13 mouse cellular contexts compared by ENCODE assay signal in genomic region chr4:105996893-105997630, GRCm38 (mm10).
DNase-seq lines count a peak whose midpoint lies in the region; ATAC-seq and TF ChIP-seq lines count a peak whose summit lies in the region.
"Had no signal": no experiment of that assay in that cellular context is flagged by ENCODE, and none has a peak within 500 bp of the region (broad histone marks: within the 10 kb centered on the region; RNA-seq: fewer than 3 reads in every experiment).

No protein-coding gene starts in this region.

- no peaks in the 10 kb centered on the region for H3K27me3 ChIP-seq in hindbrain, embryonic 14.5 days (ENCODE audit: control insufficient read depth, insufficient read depth, low read length)
- H3K27me3 ChIP-seq: limb, embryonic 13.5 days; megakaryocyte, embryonic 14.5 days had no signal

- H3K36me3 ChIP-seq in hindbrain, embryonic 14.5 days (replicated peaks; ENCODE audit: control insufficient read depth, insufficient read depth), result no peaks in the 10 kb centered on the region
- H3K36me3 ChIP-seq: limb, embryonic 13.5 days had no signal

- no peak overlapping the region for H3K9ac ChIP-seq in hindbrain, embryonic 14.5 days
- H3K9ac ChIP-seq: limb, embryonic 13.5 days had no signal

- TF ChIP-seq POLR2A in lung, adult 2 months (IDR thresholded peaks at IDR 0.05; ENCODE audit: borderline replicate concordance, extremely low read depth, low read depth, low read length), result no peak

- no peak overlapping the region for H3K4me2 ChIP-seq in hindbrain, embryonic 14.5 days (replicated peaks)
- H3K4me2 ChIP-seq: limb, embryonic 13.5 days had no signal

- 65% methylated on average over 3 of the region's 3 CpGs for WGBS in lung, adult 2 months
- 62% methylated on average over 3 of the region's 3 CpGs for WGBS in hindbrain, embryonic 14.5 days

- no peaks in the 10 kb centered on the region; the same call in 1 of the 2 replicates for H3K4me1 ChIP-seq in lung, adult 2 months (ENCODE audit: control insufficient read depth, insufficient read depth, low read length)
- H3K4me1 ChIP-seq in hindbrain, embryonic 14.5 days (replicated peaks; ENCODE audit: control insufficient read depth, insufficient read depth, low read length), result no peaks in the 10 kb centered on the region
- H3K4me1 ChIP-seq: megakaryocyte, embryonic 14.5 days had no signal

- no peaks in the 10 kb centered on the region for H3K9me3 ChIP-seq in hindbrain, embryonic 14.5 days (ENCODE audit: control insufficient read depth, low read length)
- H3K9me3 ChIP-seq: limb, embryonic 13.5 days; megakaryocyte, embryonic 14.5 days had no signal

- DNase-seq in heart, adult 9 months (ENCODE audit: low spot score in 2 of 2), result peak; percentile 14 to 30
- no peak for DNase-seq in heart, postnatal 4 days
- peak; percentile 22 for DNase-seq in 3T3-L1 (ENCODE audit: low read depth, low spot score)
- peak; percentile 31 for DNase-seq in NIH3T3 (ENCODE audit: low read depth)
- DNase-seq in lung, adult 2 months, result peak; percentile 11
- no peak for DNase-seq in hindbrain, embryonic 14.5 days (ENCODE audit: low spot score)
- no peak for DNase-seq in yolk sac, embryonic 10.5 days (ENCODE audit: low spot score)
- no peak for DNase-seq in cerebellum, adult 9-10 months
- DNase-seq: cerebellum, postnatal 25 days; kidney, postnatal 36 days had no signal

- no peak overlapping the region for H3K27ac ChIP-seq in hindbrain, embryonic 14.5 days
- H3K27ac ChIP-seq: hindbrain, postnatal 0 days; limb, embryonic 13.5 days had no signal

- ATAC-seq in hindbrain, embryonic 14.5 days (ENCODE audit: low FRiP score), result no peak
- ATAC-seq: hindbrain, postnatal 0 days had no signal

- no peak overlapping the region for H3K4me3 ChIP-seq in lung, adult 2 months (replicated peaks; ENCODE audit: extremely low read depth, low read depth, low read length)
- no peak overlapping the region for H3K4me3 ChIP-seq in hindbrain, embryonic 14.5 days (replicated peaks; ENCODE audit: low read length)
- H3K4me3 ChIP-seq: limb, embryonic 13.5 days; megakaryocyte, embryonic 14.5 days had no signal

- no peak for TF ChIP-seq CTCF in lung, adult 2 months (IDR thresholded peaks at IDR 0.05; ENCODE audit: insufficient read depth, low read length)

Comparison
In these comparisons a context has a peak if more than half of its experiments do, and no peak if none do; other contexts are left out.
1. DNase-seq: peak in heart, adult 9 months (2 of 2), 3T3-L1 (single experiment), NIH3T3 (single experiment) and lung, adult 2 months (single experiment); none in heart, postnatal 4 days (single experiment), hindbrain, embryonic 14.5 days (single experiment), yolk sac, embryonic 10.5 days (single experiment) and cerebellum, adult 9-10 months (single experiment).